Mouse (Mus musculus) forebrain, embryonic 11.5 days (tissue): ENCODE results near the gene Dhdh. TPM values are rescaled to one million over a fixed set of nuclear protein-coding genes. Genes with fewer than 3 reads are reported as not detected.
"Not testable (repeated sequence)": the region's sequence is repeated elsewhere in the genome, so short reads cannot be mapped to it uniquely, and the experiment has no call there.

ENCODE experiments used
- ATAC-seq: fragments of 200-750 bp; cut with Nextera tagmentation; replicated peaks from 2 replicates; pipeline ENCODE4 v1.8.0; 2017; ENCODE audit warnings: moderate TSS enrichment; ENCODE audit not compliant: low FRiP score
- DNase-seq: peaks from one replicate; pipeline ENCODE4 v3.0.0-alpha.2; 2017; ENCODE audit warnings: low spot score
- H3K27ac ChIP-seq: fragments of 300-500 bp; sonication (generic); 2 replicates; pipeline ENCODE4 v1.5.1; 2014; ENCODE audit warnings: low read depth, low read length
- H3K27me3 ChIP-seq: fragments of 300-500 bp; sonication (generic); 2 replicates; pipeline ENCODE4 v1.6.1; 2014; ENCODE audit warnings: mild to moderate bottlenecking, low read length, mixed read lengths; ENCODE audit not compliant: control insufficient read depth, insufficient read depth
- H3K36me3 ChIP-seq: fragments of 300-500 bp; sonication (generic); 2 replicates; pipeline ENCODE4 v1.6.1; 2014; ENCODE audit warnings: mild to moderate bottlenecking, low read length, moderate library complexity, mixed read lengths; ENCODE audit not compliant: control insufficient read depth, insufficient read depth
- H3K4me1 ChIP-seq: fragments of 300-500 bp; sonication (generic); replicated peaks from 2 replicates; pipeline ENCODE4 v1.6.1; 2014; ENCODE audit warnings: low read length, mixed read lengths; ENCODE audit not compliant: control insufficient read depth, insufficient read depth
- H3K4me2 ChIP-seq: fragments of 300-500 bp; sonication (generic); 2 replicates; pipeline ENCODE4 v1.6.1; 2014; ENCODE audit warnings: low read depth, mild to moderate bottlenecking, low read length, moderate library complexity, mixed read lengths; ENCODE audit not compliant: severe bottlenecking
- H3K4me3 ChIP-seq: fragments of 300-500 bp; sonication (generic); 2 replicates; pipeline ENCODE4 v1.5.1; 2014; ENCODE audit warnings: low read depth, low read length
- H3K9ac ChIP-seq: fragments of 300-500 bp; sonication (generic); 2 replicates; pipeline ENCODE4 v1.6.1; 2014; ENCODE audit warnings: low read length
- H3K9me3 ChIP-seq: fragments of 300-500 bp; sonication (generic); 2 replicates; pipeline ENCODE4 v1.6.1; 2016; ENCODE audit warnings: low read length, mixed read lengths; ENCODE audit not compliant: control insufficient read depth
- WGBS: fragments of 180-500 bp; shearing (Covaris S2); extraction: QIAGEN DNeasy Blood & Tissue Kit; methylation state at CpG from one replicate; pipeline ENCODE4 v1.1.7; 2014; 5-methylcytosine and 5-hydroxymethylcytosine counted together
- polyA plus RNA-seq: library from polyadenylated mRNA; unstranded; fragments of >200 nt; fragmentation: Nextera tagmentation; extraction: Ambion mirVana; gene quantifications from 2 replicates; pipeline ENCODE4 v1.2.1, GENCODE M21; 2014

Gene Dhdh
- polyA plus RNA-seq, 1 experiment from 2014 or later: 4.6 TPM

- no peaks in the 10 kb centered on the region for H3K9me3 ChIP-seq
- no peaks in the 10 kb centered on the region for H3K27me3 ChIP-seq
- no peak overlapping the region for H3K9ac ChIP-seq
- ATAC-seq: no peak
- no peak overlapping the region for H3K4me3 ChIP-seq
- H3K27ac ChIP-seq: no peak overlapping the region
- DNase-seq: no peak
- no peaks in the 10 kb centered on the region for H3K4me1 ChIP-seq
- H3K4me2 ChIP-seq: no peak overlapping the region
- H3K36me3 ChIP-seq: no peaks in the 10 kb centered on the region
- WGBS: 74% methylated on average over 16 of the region's 16 CpGs
Observed at GRCm38 (mm10) chr7:45475291-45475969, 13.2 kb downstream of the Dhdh start.

- Histone ChIP-seq H3K4me2 (no peak overlapping the region), H3K27me3 (no peaks in the 10 kb centered on the region), H3K9ac (no peak overlapping the region), H3K27ac (no peak overlapping the region), H3K4me1 (peaks cover 4% of the 10 kb centered on the region), H3K36me3 (no peaks in the 10 kb centered on the region), H3K9me3 (no peaks in the 10 kb centered on the region), H3K4me3 (no peak overlapping the region)
- no peak for ATAC-seq
- peak; percentile 73 for DNase-seq
- 10% methylated on average over 3 of the region's 3 CpGs for WGBS
Observed at GRCm38 (mm10) chr7:45470869-45471268, 17.7 kb downstream of the Dhdh start.

GRCm38 (mm10) chr7:45467090-45467670 is 21.4 kb downstream of the Dhdh start:
- 36% methylated on average over 7 of the region's 7 CpGs for WGBS
- no peak overlapping the region for H3K27ac ChIP-seq

GRCm38 (mm10) chr7:45466283-45467089 is 22.1 kb downstream of the Dhdh start, which contains the start of gene Bax:
Gene Bax, minus strand, starts transcription at chr7:45466898.
- Histone ChIP-seq H3K36me3 (peaks cover 7% of the 10 kb centered on the region; the same call in 1 of the 2 replicates), H3K4me3 (peak within 1 kb of the TSS; percentile 85), H3K27ac (no peak within 1 kb of the TSS), H3K4me2 (peak within 1 kb of the TSS; percentile 84), H3K4me1 (peaks cover 7% of the 10 kb centered on the region), H3K9ac (peak within 1 kb of the TSS; percentile 83), H3K27me3 (no peaks in the 10 kb centered on the region), H3K9me3 (no peaks in the 10 kb centered on the region)
- ATAC-seq: peak; percentile 84
- DNase-seq: peak; percentile 98
- under 1% methylated on average over 56 of the region's 58 CpGs for WGBS

More at GRCm38 (mm10) chr7:45467090-45467670, 21.4 kb downstream of the Dhdh start:
- peak overlapping the region; percentile 85 for H3K4me3 ChIP-seq
- ATAC-seq (no peak), DNase-seq (no peak)
- peaks cover 7% of the 10 kb centered on the region; the same call in 1 of the 2 replicates for H3K36me3 ChIP-seq
- peak overlapping the region; percentile 52 for H3K9ac ChIP-seq
- no peaks in the 10 kb centered on the region for H3K27me3 ChIP-seq
- H3K9me3 ChIP-seq: no peaks in the 10 kb centered on the region
- peak overlapping the region; percentile 84; the same call in 1 of the 2 replicates for H3K4me2 ChIP-seq
- H3K4me1 ChIP-seq: peaks cover 7% of the 10 kb centered on the region

- 84% methylated on average over 9 of the region's 9 CpGs for WGBS
- Histone ChIP-seq H3K27ac (no peak overlapping the region), H3K4me2 (peak overlapping the region; percentile 84), H3K36me3 (peaks cover 7% of the 10 kb centered on the region; the same call in 1 of the 2 replicates), H3K4me1 (peaks cover 12% of the 10 kb centered on the region), H3K27me3 (no peaks in the 10 kb centered on the region), H3K9ac (peak overlapping the region; percentile 83), H3K9me3 (no peaks in the 10 kb centered on the region), H3K4me3 (peak overlapping the region; percentile 85)
- DNase-seq: no peak
- no peak for ATAC-seq
Observed at GRCm38 (mm10) chr7:45465549-45465948, 23.1 kb downstream of the Dhdh start.

- H3K4me1 ChIP-seq: peaks cover 16% of the 10 kb centered on the region
- DNase-seq: no peak
- H3K9me3 ChIP-seq: no peaks in the 10 kb centered on the region
- WGBS: 95% methylated on average over 12 of the region's 12 CpGs
- H3K27ac ChIP-seq: no peak overlapping the region
- ATAC-seq: no peak
- no peaks in the 10 kb centered on the region for H3K27me3 ChIP-seq
- H3K4me3 ChIP-seq: no peak overlapping the region
- H3K4me2 ChIP-seq: 0 out of 2 replicates have a peak overlapping the region, but pooled peaks have one; percentile 84
- H3K9ac ChIP-seq: no peak overlapping the region
- peaks cover 7% of the 10 kb centered on the region; the same call in 1 of the 2 replicates for H3K36me3 ChIP-seq
Observed at GRCm38 (mm10) chr7:45465112-45465511, 23.5 kb downstream of the Dhdh start.

- H3K4me3 ChIP-seq: no peak overlapping the region
- ATAC-seq (no peak), DNase-seq (no peak)
- no peak overlapping the region for H3K27ac ChIP-seq
- H3K9ac ChIP-seq: no peak overlapping the region
- no peaks in the 10 kb centered on the region for H3K9me3 ChIP-seq
- peaks cover 17% of the 10 kb centered on the region for H3K4me1 ChIP-seq
- H3K27me3 ChIP-seq: no peaks in the 10 kb centered on the region
- 93% methylated on average over 7 of the region's 7 CpGs for WGBS
- peaks cover 7% of the 10 kb centered on the region; the same call in 1 of the 2 replicates for H3K36me3 ChIP-seq
- no peak overlapping the region for H3K4me2 ChIP-seq
Observed at GRCm38 (mm10) chr7:45463987-45464778, 24.4 kb downstream of the Dhdh start.

GRCm38 (mm10) chr7:45462868-45463267 is 25.7 kb downstream of the Dhdh start:
- not testable (repeated sequence) for DNase-seq, H3K4me2 ChIP-seq, H3K27me3 ChIP-seq, H3K27ac ChIP-seq, ATAC-seq, H3K9me3 ChIP-seq, H3K4me3 ChIP-seq, H3K9ac ChIP-seq
- H3K36me3 ChIP-seq: peaks cover 10% of the 10 kb centered on the region; the same call in 1 of the 2 replicates
- 82% methylated on average over 4 of the region's 4 CpGs for WGBS
- H3K4me1 ChIP-seq: peaks cover 17% of the 10 kb centered on the region
